Mouse (Mus musculus) CH12.LX (cell line): Measurements from ENCODE around the gene Il4. TPM values are rescaled to one million over a fixed set of nuclear protein-coding genes. Genes with fewer than 3 reads are reported as not detected.

Experiments
- DNase-seq: peaks from one replicate; pipeline ENCODE4 v3.0.0-alpha.2; 2013; ENCODE audit errors: extremely low read depth
- H3K27ac ChIP-seq: 2 replicates; pipeline ENCODE4 v1.5.1; 2012; ENCODE audit warnings: low read depth, mild to moderate bottlenecking, control low read depth, moderate library complexity; ENCODE audit not compliant: insufficient read depth
- H3K27me3 ChIP-seq: replicated peaks from 2 replicates; pipeline ENCODE3; 2012; ENCODE audit warnings: inconsistent platforms
- H3K36me3 ChIP-seq, 2 experiments: replicated peaks in 1 of 2; 2 replicates each; pipeline versions ENCODE3 to v1.6.1; 2012; ENCODE audit warnings: inconsistent platforms in 1 of 2, low read length in 1 of 2, mild to moderate bottlenecking in 1 of 2, mixed read lengths in 1 of 2, moderate library complexity in 1 of 2; ENCODE audit not compliant: control insufficient read depth in 1 of 2, insufficient read depth in 1 of 2
- H3K4me1 ChIP-seq, 2 experiments: 2 replicates each; pipeline ENCODE4 v1.6.1; 2012; ENCODE audit warnings: inconsistent platforms in 1 of 2, moderate library complexity in 1 of 2; ENCODE audit not compliant: insufficient read depth in 2 of 2, control insufficient read depth in 1 of 2
- H3K4me2 ChIP-seq: 2 replicates; pipeline ENCODE4 v1.6.1; 2012; ENCODE audit warnings: low read depth, mild to moderate bottlenecking, control low read depth; ENCODE audit not compliant: poor library complexity, insufficient read depth, severe bottlenecking
- H3K4me3 ChIP-seq, 3 experiments: fragments of 150-350 bp in 1 of 3; sonication (generic) in 1 of 3; replicated peaks in 1 of 3; 2 replicates each; pipeline versions ENCODE3 to v1.5.1; 2011 to 2012; ENCODE audit warnings: low read depth in 2 of 3, low read length in 2 of 3, mild to moderate bottlenecking in 2 of 3, moderate library complexity in 2 of 3, control low read depth in 1 of 3, improper control_type of control experiment in 1 of 3, inconsistent platforms in 1 of 3, mixed read lengths in 1 of 3; ENCODE audit not compliant: poor library complexity in 1 of 3
- H3K79me2 ChIP-seq: replicated peaks from 2 replicates; pipeline ENCODE4 v1.6.1; 2012; ENCODE audit warnings: mild to moderate bottlenecking, moderate library complexity; ENCODE audit not compliant: control insufficient read depth, poor library complexity, insufficient read depth, severe bottlenecking; ENCODE audit errors: extremely low read depth
- H3K9ac ChIP-seq: 2 replicates; pipeline ENCODE4 v1.6.1; 2012; ENCODE audit warnings: low read depth, mild to moderate bottlenecking, control low read depth, moderate library complexity; ENCODE audit not compliant: insufficient read depth
- H3K9me3 ChIP-seq: replicated peaks from 2 replicates; pipeline ENCODE3; 2012; ENCODE audit warnings: low read length, inconsistent platforms, mixed read lengths
- BHLHE40 ChIP-seq: IDR thresholded peaks from 2 replicates; pipeline ENCODE4 v1.6.1; 2011; ENCODE audit warnings: mild to moderate bottlenecking, low read depth, low read length, improper control_type of control experiment
- CHD1 ChIP-seq: IDR thresholded peaks from 2 replicates; pipeline ENCODE4 v1.6.1; 2012; ENCODE audit warnings: low read depth, low read length, improper control_type of control experiment, inconsistent platforms
- CHD2 ChIP-seq: IDR thresholded peaks from 2 replicates; pipeline ENCODE4 v1.6.1; 2011; ENCODE audit warnings: low read length, improper control_type of control experiment
- E2F4 ChIP-seq: IDR thresholded peaks from 2 replicates; pipeline ENCODE4 v1.6.1; 2011; ENCODE audit warnings: low read depth, low read length, improper control_type of control experiment; ENCODE audit not compliant: insufficient replicate concordance
- EP300 ChIP-seq: IDR thresholded peaks from 2 replicates; pipeline ENCODE4 v1.6.1; 2011; ENCODE audit warnings: low read length, improper control_type of control experiment
- ETS1 ChIP-seq: conservative IDR thresholded peaks from 2 replicates; pipeline ENCODE4 v1.6.1; 2012; ENCODE audit warnings: low read depth, mild to moderate bottlenecking, inconsistent platforms, low read length, improper control_type of control experiment, moderate library complexity
- GABPA ChIP-seq: IDR thresholded peaks from 2 replicates; pipeline ENCODE4 v1.6.1; 2012; ENCODE audit warnings: low read depth, low read length, improper control_type of control experiment, inconsistent platforms; ENCODE audit not compliant: insufficient replicate concordance
- IRF4 ChIP-seq: IDR thresholded peaks from 2 replicates; pipeline ENCODE4 v1.6.1; 2014; ENCODE audit warnings: low read depth, mild to moderate bottlenecking, inconsistent platforms, low read length, improper control_type of control experiment
- JUN ChIP-seq: IDR thresholded peaks from 2 replicates; pipeline ENCODE4 v1.6.1; 2011; ENCODE audit warnings: low read depth, mild to moderate bottlenecking, low read length, improper control_type of control experiment, moderate library complexity; ENCODE audit not compliant: insufficient read depth
- JUND ChIP-seq: conservative IDR thresholded peaks from 2 replicates; pipeline ENCODE4 v1.6.1; 2011; ENCODE audit warnings: low read depth, low read length, improper control_type of control experiment
- MAFK ChIP-seq: IDR thresholded peaks from 2 replicates; pipeline ENCODE4 v1.6.1; 2011; ENCODE audit warnings: low read length, improper control_type of control experiment; ENCODE audit not compliant: insufficient replicate concordance
- MAZ ChIP-seq: IDR thresholded peaks from 2 replicates; pipeline ENCODE4 v1.6.1; 2012; ENCODE audit warnings: low read depth, mild to moderate bottlenecking, inconsistent platforms, low read length, improper control_type of control experiment, moderate library complexity
- MEF2A ChIP-seq: IDR thresholded peaks from 2 replicates; pipeline ENCODE4 v1.6.1; 2014; ENCODE audit warnings: low read depth, mild to moderate bottlenecking, inconsistent platforms, low read length, improper control_type of control experiment, borderline replicate concordance
- NRF1 ChIP-seq: IDR thresholded peaks from 2 replicates; pipeline ENCODE4 v1.6.1; 2014; ENCODE audit warnings: low read depth, mild to moderate bottlenecking, inconsistent platforms, low read length, improper control_type of control experiment, moderate library complexity
- RCOR1 ChIP-seq: conservative IDR thresholded peaks from 2 replicates; pipeline ENCODE4 v1.6.1; 2012; ENCODE audit warnings: low read depth, mild to moderate bottlenecking, inconsistent platforms, low read length, improper control_type of control experiment
- SIN3A ChIP-seq: IDR thresholded peaks from 2 replicates; pipeline ENCODE4 v1.6.1; 2012; ENCODE audit warnings: low read length, improper control_type of control experiment, inconsistent platforms
- TBP ChIP-seq: conservative IDR thresholded peaks from 2 replicates; pipeline ENCODE4 v1.6.1; 2011; ENCODE audit warnings: low read depth, low read length, improper control_type of control experiment
- TCF12 ChIP-seq: IDR thresholded peaks from 2 replicates; pipeline ENCODE4 v1.6.1; 2014; ENCODE audit warnings: low read depth, mild to moderate bottlenecking, inconsistent platforms, low read length, improper control_type of control experiment
- UBTF ChIP-seq: IDR thresholded peaks from 2 replicates; pipeline ENCODE4 v1.6.1; 2012; ENCODE audit warnings: low read depth, mild to moderate bottlenecking, inconsistent platforms, low read length, improper control_type of control experiment, moderate library complexity
- USF2 ChIP-seq: conservative IDR thresholded peaks from 2 replicates; pipeline ENCODE4 v1.6.1; 2011; ENCODE audit warnings: low read depth, low read length, improper control_type of control experiment
- ZMIZ1 ChIP-seq: IDR thresholded peaks from 2 replicates; pipeline ENCODE4 v1.6.1; 2012; ENCODE audit warnings: low read depth, mild to moderate bottlenecking, inconsistent platforms, low read length, improper control_type of control experiment
- ZNF384 ChIP-seq: IDR thresholded peaks from 2 replicates; pipeline ENCODE4 v1.6.1; 2012; ENCODE audit warnings: low read depth, low read length, improper control_type of control experiment, inconsistent platforms
- dilution Hi-C: fragments of 300-500 bp; cut with MboI; formaldehyde crosslinking; loops from 2 replicates; pipeline ENCODE4 v1.14.3; 2020; ENCODE audit warnings: low sequenced_read_pairs; ENCODE audit not compliant: extremely low pct_unique_long_range_greater_than_20kb, extremely low pct_ligation_motif_present
- in situ Hi-C: fragments of 300-500 bp; cut with MboI; formaldehyde crosslinking; loops from 3 replicates; pipeline ENCODE4 v1.14.3; 2019; ENCODE audit warnings: low sequenced_read_pairs, low pct_ligation_motif_present, low pct_unique_long_range_greater_than_20kb, mixed read lengths
- polyA plus RNA-seq: library from polyadenylated mRNA; unstranded; fragments of >175 nt; gene quantifications from 2 replicates; pipeline ENCODE4 v1.2.1, GENCODE M21; 2012; ENCODE audit warnings: low read depth; ENCODE audit not compliant: insufficient read length
- total RNA-seq, 2 experiments: library from RNA; depleted of rRNA; stranded (reverse); fragments of 300-350 nt in 1 of 2; fragments of >200 nt in 1 of 2; gene quantifications; 2 replicates each; pipeline ENCODE4 v1.2.3; 2012 to 2014

Gene Il4
- total RNA-seq (2012; rRNA removed) (26.3 and 35.6 TPM in 2 replicates), total RNA-seq (2014; rRNA removed) (75.5 and 83.1 TPM in 2 replicates), polyA plus RNA-seq (19.5 and 24.5 TPM in 2 replicates)

GRCm38 (mm10) chr11:53618619-53619198 is at the start of gene Il4:
Gene Il4, minus strand, starts transcription at chr11:53618669.
- Histone ChIP-seq H3K9me3 (peaks cover 4% of the 10 kb centered on the region), H3K36me3 (peaks cover under 1 to 18% of the 10 kb centered on the region in 2 experiments), H3K4me2 (peak within 1 kb of the TSS; percentile 79), H3K4me1 (peaks cover 39 to 65% of the 10 kb centered on the region in 2 experiments), H3K27me3 (no peaks in the 10 kb centered on the region)
- in situ Hi-C loops = no loop called here
- DNase-seq = peak; percentile 74
- TF ChIP-seq TBP = no peak
- TF ChIP-seq UBTF = no peak
- TF ChIP-seq IRF4 = peak; percentile 97
- TF ChIP-seq MAFK = peak; percentile 59; the same call in 1 of the 2 replicates
- peak; percentile 87 for TF ChIP-seq MAZ
- TF ChIP-seq USF2 = no peak
- peak; percentile 87 for TF ChIP-seq CHD2
- TF ChIP-seq RCOR1 = peak; percentile 90
- peak; percentile 87 for TF ChIP-seq BHLHE40
- 0 out of 2 replicates have a peak, but pooled peaks have one; percentile 26 for TF ChIP-seq ZMIZ1
- peak; percentile 48; the same call in 1 of the 2 replicates for TF ChIP-seq SIN3A
- peak; percentile 85; the same call in 1 of the 2 replicates for TF ChIP-seq JUND
- TF ChIP-seq ZNF384 = peak; percentile 94
- TF ChIP-seq CHD1 = 0 out of 2 replicates have a peak, but pooled peaks have one; percentile 68
- TF ChIP-seq E2F4 = no peak
- peak; percentile 93 for TF ChIP-seq MEF2A
- peak; percentile 98 for TF ChIP-seq EP300
- no peak for TF ChIP-seq GABPA
- TF ChIP-seq NRF1 = no peak; the same call in 1 of the 2 replicates
- TF ChIP-seq TCF12 = peak; percentile 100
- TF ChIP-seq JUN = peak; percentile 80
- TF ChIP-seq ETS1 = peak; percentile 96
- TF ChIP-seq, all 38 proteins: peak for 16
- Histone ChIP-seq H3K79me2 (peaks cover 25% of the 10 kb centered on the region), H3K9ac (peak within 1 kb of the TSS; percentile 14), H3K4me3 (peak within 1 kb of the TSS; percentile 17 to 64 (median 33)), H3K27ac (peak within 1 kb of the TSS; percentile 86)
- dilution Hi-C loops = no loop called here
